Mouse (Mus musculus) brain, embryonic 14.5 days (tissue): Measurements from ENCODE around the gene Aire.

Experiments used
- CTCF ChIP-seq: fragments of 200-500 bp; IDR thresholded peaks from 2 replicates; pipeline ENCODE4 v1.5.1; 2012; ENCODE audit warnings: inconsistent platforms, mild to moderate bottlenecking, moderate library complexity, borderline replicate concordance; ENCODE audit not compliant: insufficient read depth, insufficient read length; ENCODE audit errors: extremely low read depth
- POLR2A ChIP-seq: fragments of 200-500 bp; IDR thresholded peaks from 2 replicates; pipeline ENCODE4 v1.6.1; 2012; ENCODE audit warnings: mild to moderate bottlenecking, inconsistent platforms, borderline replicate concordance; ENCODE audit not compliant: poor library complexity, insufficient read depth, insufficient read length, severe bottlenecking; ENCODE audit errors: extremely low read depth

DNA sequence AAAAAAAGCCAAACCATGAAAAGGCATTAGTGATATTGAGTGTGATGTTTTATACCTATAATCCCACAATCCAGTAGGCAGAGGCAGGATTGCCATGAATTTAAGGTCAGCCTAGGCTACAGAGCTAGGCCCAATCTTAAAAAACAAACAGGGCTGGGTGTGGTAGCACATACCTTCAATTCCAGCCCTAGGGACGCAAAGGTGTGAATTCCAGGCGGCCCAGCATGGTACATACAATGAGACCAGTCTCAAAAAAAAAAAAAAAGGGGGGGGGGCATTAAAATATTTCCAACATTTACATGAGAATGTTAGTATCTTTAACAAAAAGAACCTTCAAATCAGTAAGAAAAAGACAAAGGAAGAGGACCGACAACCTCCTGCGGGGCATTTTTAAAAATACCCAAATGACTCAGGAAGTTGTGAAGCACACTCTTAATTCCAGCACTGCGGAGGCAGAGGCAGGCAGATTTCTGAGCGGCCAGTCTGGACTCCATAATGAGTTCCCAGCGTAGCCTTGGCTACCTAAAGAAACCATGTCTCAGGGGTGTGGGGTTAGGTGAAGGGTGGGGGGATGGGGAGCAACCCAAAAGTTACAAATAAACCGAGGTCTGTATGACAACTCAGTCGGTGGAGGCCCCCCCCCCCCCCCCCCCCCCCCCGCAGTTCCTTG, 4.8 kb upstream of the Aire start:
- no peak for TF ChIP-seq CTCF
- TF ChIP-seq POLR2A: no peak
